Mouse (Mus musculus): Measurements from ENCODE around the gene Srgap3.

DNA sequence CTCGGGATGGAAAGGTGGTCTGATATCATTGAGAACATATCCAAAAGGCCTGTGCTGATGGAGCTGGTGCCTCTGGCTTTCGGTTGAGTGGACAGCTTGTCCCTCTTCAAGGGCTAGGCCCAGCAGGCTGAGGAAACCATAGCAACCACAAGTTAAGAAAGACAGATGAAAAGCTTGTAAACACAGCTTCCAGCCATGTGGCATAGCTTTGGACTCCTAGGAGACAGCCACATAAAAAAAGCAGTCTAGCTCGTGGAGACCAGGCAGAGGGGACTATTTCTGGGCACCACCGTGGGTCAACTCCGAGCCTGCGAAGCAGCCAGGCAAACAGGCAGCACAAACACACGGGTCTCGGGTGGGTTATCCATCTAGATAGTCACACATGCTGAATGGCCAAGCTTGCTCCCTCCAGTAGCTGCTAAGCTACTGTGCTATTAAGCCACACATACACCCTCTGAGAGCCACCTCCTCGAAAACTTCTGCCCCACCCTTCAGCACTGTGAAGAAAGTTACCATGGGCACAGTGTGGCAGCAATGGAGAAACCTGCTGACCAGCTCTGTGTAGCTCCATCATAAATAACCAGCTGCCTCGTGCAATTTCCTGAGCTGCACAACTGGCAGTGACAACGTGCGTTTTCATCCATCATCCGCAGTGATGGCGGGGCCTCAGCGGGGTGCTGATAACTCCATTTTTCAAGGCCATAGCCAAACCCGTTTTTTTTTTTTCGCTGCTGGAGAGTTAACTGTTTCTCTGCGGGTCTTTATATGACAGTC is 26.0 kb upstream of the Srgap3 start:
- no peak for TF ChIP-seq USF1 (IDR thresholded peaks at IDR 0.05; ENCODE audit: low read depth)
- no peak for TF ChIP-seq CTCF (IDR thresholded peaks at IDR 0.05; ENCODE audit: control insufficient read depth, insufficient read depth, insufficient read length)
- TF ChIP-seq MYOD1 (IDR thresholded peaks at IDR 0.05; ENCODE audit: control insufficient read depth, insufficient read length, low read depth) = no peak

All from C2C12 (cell line).